Mouse (Mus musculus) forebrain, embryonic 10.5 days (tissue): ENCODE data around the gene Prpf18. TPM values are rescaled to one million over a fixed set of nuclear protein-coding genes. Genes with fewer than 3 reads are reported as not detected.
"Not testable (repeated sequence)": the region's sequence is repeated elsewhere in the genome, so short reads cannot be mapped to it uniquely, and the experiment has no call there.

Experiments
- DNase-seq: peaks from one replicate; pipeline ENCODE4 v3.0.0-alpha.2; 2017; ENCODE audit warnings: low spot score; ENCODE audit errors: extremely low spot score
- H3K27ac ChIP-seq: fragments of 300-500 bp; sonication (generic); 2 replicates; pipeline ENCODE4 v1.5.1; 2016; ENCODE audit warnings: mild to moderate bottlenecking
- H3K27me3 ChIP-seq: fragments of 300-500 bp; sonication (generic); 2 replicates; pipeline ENCODE4 v1.6.1; 2016; ENCODE audit warnings: mild to moderate bottlenecking; ENCODE audit not compliant: poor library complexity, severe bottlenecking
- H3K36me3 ChIP-seq: fragments of 300-500 bp; sonication (generic); replicated peaks from 2 replicates; pipeline ENCODE4 v1.6.1; 2016; ENCODE audit warnings: mild to moderate bottlenecking, moderate library complexity
- H3K4me1 ChIP-seq: fragments of 300-500 bp; sonication (generic); 2 replicates; pipeline ENCODE4 v1.6.1; 2016
- H3K4me3 ChIP-seq: fragments of 300-500 bp; sonication (generic); 2 replicates; pipeline ENCODE4 v1.5.1; 2016; ENCODE audit warnings: mild to moderate bottlenecking, moderate library complexity
- H3K9me3 ChIP-seq: fragments of 300-500 bp; sonication (generic); 2 replicates; pipeline ENCODE4 v1.6.1; 2016; ENCODE audit warnings: mild to moderate bottlenecking, moderate library complexity
- WGBS: fragments of 180-500 bp; shearing (Covaris S2); methylation state at CpG from one replicate; pipeline ENCODE4 v1.1.7; 2016; 5-methylcytosine and 5-hydroxymethylcytosine counted together
- polyA plus RNA-seq: library from polyadenylated mRNA; unstranded; fragments of >200 nt; fragmentation: Nextera tagmentation; extraction: Ambion mirVana; gene quantifications from 2 replicates; pipeline ENCODE4 v1.2.1, GENCODE M21; 2016

The Prpf18 gene
- polyA plus RNA-seq, 1 experiment from 2014 or later: 39.5 TPM

DNA sequence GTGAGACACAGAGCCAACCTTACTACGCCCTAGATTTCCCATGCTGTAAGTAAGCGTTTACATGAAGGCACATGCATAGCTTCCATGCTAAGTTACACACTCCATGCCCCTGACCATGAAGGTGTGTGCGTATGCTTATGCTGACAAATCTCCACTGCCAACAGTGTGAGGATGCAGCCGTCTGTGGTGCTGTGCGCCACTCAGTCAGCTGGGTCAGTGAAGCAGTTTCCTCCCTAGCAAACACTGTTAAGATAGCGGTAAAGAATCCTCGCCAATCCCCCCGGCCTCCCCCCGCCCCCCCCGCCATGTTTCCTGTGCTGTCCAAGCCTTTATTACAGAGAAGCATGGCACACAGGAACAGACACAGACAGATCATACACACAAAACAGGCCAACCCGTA, 22.4 kb downstream of the Prpf18 start:
- H3K9me3 ChIP-seq: no peaks in the 10 kb centered on the region
- H3K4me3 ChIP-seq: no peak overlapping the region
- H3K27ac ChIP-seq: no peak overlapping the region
- WGBS: 89% methylated on average over 11 of the region's 11 CpGs
- DNase-seq: no peak
- H3K36me3 ChIP-seq: peaks cover 77% of the 10 kb centered on the region
- no peaks in the 10 kb centered on the region for H3K4me1 ChIP-seq
- H3K27me3 ChIP-seq: no peaks in the 10 kb centered on the region

DNA sequence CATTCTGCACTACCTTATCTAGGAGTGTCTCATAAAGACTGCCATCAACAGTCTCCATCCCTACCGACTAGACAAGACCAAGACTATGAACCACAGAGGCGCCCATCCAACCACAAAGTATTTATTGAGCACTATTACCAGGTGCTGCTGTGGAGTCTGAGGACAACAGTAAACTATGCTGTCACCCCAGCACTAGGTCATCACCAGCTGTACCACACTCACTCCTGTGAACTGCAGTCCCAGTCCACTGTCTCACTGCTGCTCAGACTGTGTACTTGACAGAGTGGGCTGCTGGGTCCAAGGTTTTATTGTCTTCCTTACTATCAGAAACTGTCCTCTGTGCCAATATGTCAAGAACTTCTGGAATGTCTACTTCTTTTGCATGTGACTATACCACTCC, 23.0 kb downstream of the Prpf18 start:
- no peak overlapping the region for H3K27ac ChIP-seq
- H3K27me3 ChIP-seq: no peaks in the 10 kb centered on the region
- no peak overlapping the region for H3K4me3 ChIP-seq
- WGBS: 94% methylated on average over 2 of the region's 2 CpGs
- no peaks in the 10 kb centered on the region for H3K9me3 ChIP-seq
- DNase-seq: no peak
- peaks cover 77% of the 10 kb centered on the region for H3K36me3 ChIP-seq
- H3K4me1 ChIP-seq: no peaks in the 10 kb centered on the region

DNA sequence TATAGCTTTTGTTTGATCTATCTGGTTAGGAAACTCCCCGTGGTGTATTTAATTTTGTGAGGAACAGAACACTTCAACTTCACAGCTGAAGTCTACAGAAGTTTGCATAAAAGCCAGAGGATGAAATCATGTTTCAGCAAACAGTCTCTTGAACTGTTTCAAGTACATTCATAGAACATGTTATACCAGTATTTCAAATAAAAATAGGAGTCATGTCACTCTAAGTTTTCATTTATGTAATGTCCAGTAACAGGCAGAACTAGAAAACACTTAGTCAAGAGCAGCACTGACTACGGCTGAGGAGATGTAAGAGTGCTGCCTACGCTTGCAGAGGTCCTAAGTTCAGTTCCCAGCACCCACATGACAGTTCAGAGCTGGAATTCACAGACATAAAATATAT, 25.0 kb downstream of the Prpf18 start:
- WGBS: 91% methylated on average over 3 of the region's 3 CpGs
- Histone ChIP-seq H3K27ac (no peak overlapping the region), H3K36me3 (peaks cover 76% of the 10 kb centered on the region), H3K4me1 (no peaks in the 10 kb centered on the region), H3K27me3 (no peaks in the 10 kb centered on the region), H3K9me3 (no peaks in the 10 kb centered on the region), H3K4me3 (no peak overlapping the region)
- DNase-seq: no peak

DNA sequence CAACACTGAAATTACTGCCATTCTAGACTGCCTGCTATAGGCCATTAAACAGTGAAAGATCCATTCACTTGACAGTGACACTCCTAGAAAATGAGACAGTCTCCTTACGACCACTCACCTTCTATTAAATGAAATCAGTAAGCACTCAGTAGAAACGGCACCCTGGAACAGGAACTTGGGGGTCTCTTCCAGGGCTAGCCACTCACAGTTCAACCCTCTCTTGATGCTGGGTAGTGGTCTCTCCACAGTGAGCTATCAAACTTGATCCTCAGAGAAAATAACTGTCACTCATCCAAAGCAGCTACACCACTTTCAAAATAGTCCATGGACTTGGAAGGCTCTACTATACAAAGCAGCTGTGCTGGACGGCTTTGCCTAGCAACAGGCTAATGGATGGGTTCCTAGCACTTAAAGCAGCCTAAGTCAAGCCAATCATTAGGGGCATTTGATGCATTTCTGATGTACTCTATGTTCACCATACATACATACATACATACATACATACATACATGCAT, 30.4 kb downstream of the Prpf18 start:
- no peak for DNase-seq
- H3K27ac ChIP-seq: no peak overlapping the region
- H3K4me1 ChIP-seq: peaks cover 16% of the 10 kb centered on the region
- no peak overlapping the region for H3K4me3 ChIP-seq
- peaks cover 34% of the 10 kb centered on the region for H3K36me3 ChIP-seq
- H3K9me3 ChIP-seq: no peaks in the 10 kb centered on the region
- H3K27me3 ChIP-seq: no peaks in the 10 kb centered on the region
- WGBS: 87% methylated on average over 3 of the region's 3 CpGs

DNA sequence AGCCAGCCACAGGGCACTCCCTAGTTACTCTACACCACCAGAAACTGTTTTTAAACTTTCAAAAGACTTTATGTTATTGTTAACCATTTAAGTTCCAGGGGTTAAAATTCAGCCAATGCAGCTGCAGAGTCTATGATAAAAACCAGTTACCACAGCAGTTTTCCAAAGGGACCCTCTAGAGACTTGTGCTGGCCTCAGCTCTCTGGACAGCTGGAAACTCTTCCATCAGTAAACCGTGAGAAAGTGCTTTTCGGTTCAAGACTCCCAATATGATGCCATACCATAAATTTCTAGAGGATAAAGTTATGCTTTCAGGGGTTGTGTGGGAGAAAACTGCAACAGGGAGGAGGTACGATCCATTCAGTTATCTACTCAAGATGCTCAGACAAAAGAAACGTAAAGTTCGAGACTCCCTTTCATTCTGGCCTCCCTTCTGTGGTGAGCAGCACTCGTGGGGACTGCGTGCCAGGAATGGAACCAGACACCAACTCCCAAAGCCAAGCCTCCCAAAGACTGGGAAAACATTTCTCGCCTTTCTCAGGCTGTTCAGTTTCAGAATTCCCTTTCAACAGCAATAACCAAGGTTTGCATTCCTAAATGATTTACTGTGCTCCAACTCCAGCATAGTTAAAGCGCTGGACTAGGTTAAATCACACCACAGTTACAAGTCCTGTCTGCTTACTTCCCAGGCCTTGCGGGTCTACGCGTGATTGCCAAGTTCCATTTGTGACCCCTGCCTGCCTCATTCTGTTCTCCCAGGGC, 31.1 kb downstream of the Prpf18 start:
- H3K36me3 ChIP-seq: peaks cover 29% of the 10 kb centered on the region
- 90% methylated on average over 12 of the region's 12 CpGs for WGBS
- DNase-seq: no peak
- H3K4me3 ChIP-seq: no peak overlapping the region
- peaks cover 16% of the 10 kb centered on the region for H3K4me1 ChIP-seq
- H3K9me3 ChIP-seq: no peaks in the 10 kb centered on the region
- no peaks in the 10 kb centered on the region for H3K27me3 ChIP-seq
- no peak overlapping the region for H3K27ac ChIP-seq

DNA sequence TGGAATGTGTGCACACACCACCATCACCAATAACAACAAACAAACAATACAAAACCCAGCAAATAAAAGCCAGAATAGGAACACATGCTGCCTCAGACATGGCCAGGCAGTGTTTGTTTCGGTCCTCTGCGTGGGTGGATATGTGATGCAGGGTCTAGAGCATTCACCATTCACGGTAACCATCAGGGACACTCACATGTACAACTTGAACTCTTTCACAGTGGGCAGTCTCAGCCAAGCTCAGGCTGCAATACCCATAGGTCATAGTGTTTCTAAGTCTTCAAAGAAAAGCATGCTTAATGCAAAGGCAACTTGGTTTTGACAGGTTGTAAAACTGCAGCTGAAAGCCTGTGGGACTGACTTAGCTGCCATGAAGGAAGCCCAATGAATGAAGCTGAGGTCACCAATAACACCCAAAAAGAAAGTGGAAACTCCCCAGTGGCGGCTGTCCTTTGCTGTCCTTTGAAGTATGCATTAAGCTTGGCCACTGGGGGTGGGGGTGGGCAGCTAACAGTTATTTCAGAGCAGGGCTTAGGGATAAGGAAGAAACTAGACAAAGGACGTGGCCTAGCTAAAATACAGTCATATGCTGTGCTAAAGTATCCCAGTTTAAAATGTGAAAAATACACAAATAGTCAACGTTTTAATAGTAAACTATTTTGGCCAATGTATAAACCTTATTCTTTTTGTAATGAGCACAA, 31.9 kb downstream of the Prpf18 start:
- no peak for DNase-seq
- H3K4me3 ChIP-seq: no peak overlapping the region
- 64% methylated on average over 6 of the region's 6 CpGs for WGBS
- peaks cover 16% of the 10 kb centered on the region for H3K4me1 ChIP-seq
- no peaks in the 10 kb centered on the region for H3K9me3 ChIP-seq
- no peaks in the 10 kb centered on the region for H3K27me3 ChIP-seq
- H3K36me3 ChIP-seq: peaks cover 31% of the 10 kb centered on the region
- no peak overlapping the region for H3K27ac ChIP-seq

DNA sequence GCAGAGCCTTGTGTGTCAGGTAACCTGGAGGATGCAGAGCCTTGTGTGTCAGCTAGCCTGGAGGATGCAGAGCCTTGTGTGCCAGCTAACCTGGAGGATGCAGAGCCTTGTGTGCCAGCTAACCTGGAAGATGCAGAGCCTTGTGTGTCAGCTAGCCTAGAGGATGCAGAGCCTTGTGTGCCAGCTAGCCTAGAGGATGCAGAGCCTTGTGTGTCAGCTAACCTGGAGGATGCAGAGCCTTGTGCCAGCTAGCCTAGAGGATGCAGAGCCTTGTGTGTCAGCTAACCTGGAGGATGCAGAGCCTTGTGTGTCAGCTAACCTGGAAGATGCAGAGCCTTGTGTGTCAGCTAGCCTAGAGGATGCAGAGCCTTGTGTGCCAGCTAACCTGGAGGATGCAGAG, 32.8 kb downstream of the Prpf18 start:
- not testable (repeated sequence) for H3K9me3 ChIP-seq, H3K27ac ChIP-seq, DNase-seq, H3K27me3 ChIP-seq, H3K4me3 ChIP-seq
- peaks cover 28% of the 10 kb centered on the region for H3K36me3 ChIP-seq
- peaks cover 16% of the 10 kb centered on the region for H3K4me1 ChIP-seq

DNA sequence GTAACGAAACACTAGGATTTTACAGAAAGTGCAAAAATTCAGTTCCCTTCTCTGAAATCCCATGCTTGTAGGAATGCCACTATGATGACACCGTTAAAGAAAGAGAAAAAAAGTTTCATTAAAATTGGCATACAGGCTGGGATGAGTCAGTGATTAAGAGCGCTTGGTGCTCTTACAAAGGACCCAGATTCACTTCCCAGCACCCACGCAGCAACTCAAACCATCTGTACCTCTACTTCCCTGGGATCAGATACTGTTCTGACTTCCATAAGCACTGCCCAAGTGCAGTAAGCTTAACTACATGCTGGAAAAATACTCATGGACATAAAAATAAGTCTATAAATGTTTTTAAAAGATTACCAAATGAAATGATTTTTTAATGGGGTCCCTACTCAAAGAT, 34.9 kb downstream of the Prpf18 start:
- Histone ChIP-seq H3K4me3 (no peak overlapping the region), H3K9me3 (no peaks in the 10 kb centered on the region), H3K27me3 (no peaks in the 10 kb centered on the region), H3K4me1 (peaks cover 16% of the 10 kb centered on the region), H3K27ac (no peak overlapping the region), H3K36me3 (peaks cover 29% of the 10 kb centered on the region)
- DNase-seq: no peak
- WGBS: 92% methylated on average over 4 of the region's 4 CpGs

DNA sequence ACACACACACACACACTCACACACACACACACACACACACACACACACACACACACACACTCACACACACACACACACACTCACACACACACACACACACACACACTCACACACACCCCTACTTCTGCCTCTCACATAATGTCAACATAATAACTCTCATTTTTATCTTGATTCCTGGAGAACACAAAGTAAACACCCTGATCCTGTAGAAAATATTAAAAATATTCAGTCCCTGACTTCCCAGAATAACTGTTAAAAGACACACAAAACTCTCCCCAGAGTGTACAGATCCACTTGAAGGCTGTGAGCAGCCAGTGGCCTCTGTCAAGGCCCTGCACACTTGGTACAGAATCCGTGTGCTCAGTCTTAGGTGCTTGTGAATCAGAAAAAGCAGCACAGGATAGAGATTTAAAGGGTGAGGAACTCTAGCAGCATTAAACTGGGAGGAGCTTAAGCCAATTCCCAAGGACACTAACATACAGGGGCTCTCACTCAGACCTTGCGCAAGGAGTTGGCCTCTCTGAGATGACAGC, 36.8 kb downstream of the Prpf18 start:
- 91% methylated on average over 2 of the region's 2 CpGs for WGBS
- DNase-seq: no peak
- H3K36me3 ChIP-seq: peaks cover 48% of the 10 kb centered on the region
- H3K9me3 ChIP-seq: no peaks in the 10 kb centered on the region
- no peaks in the 10 kb centered on the region for H3K27me3 ChIP-seq
- no peak overlapping the region for H3K27ac ChIP-seq
- H3K4me3 ChIP-seq: no peak overlapping the region
- H3K4me1 ChIP-seq: peaks cover 4% of the 10 kb centered on the region

DNA sequence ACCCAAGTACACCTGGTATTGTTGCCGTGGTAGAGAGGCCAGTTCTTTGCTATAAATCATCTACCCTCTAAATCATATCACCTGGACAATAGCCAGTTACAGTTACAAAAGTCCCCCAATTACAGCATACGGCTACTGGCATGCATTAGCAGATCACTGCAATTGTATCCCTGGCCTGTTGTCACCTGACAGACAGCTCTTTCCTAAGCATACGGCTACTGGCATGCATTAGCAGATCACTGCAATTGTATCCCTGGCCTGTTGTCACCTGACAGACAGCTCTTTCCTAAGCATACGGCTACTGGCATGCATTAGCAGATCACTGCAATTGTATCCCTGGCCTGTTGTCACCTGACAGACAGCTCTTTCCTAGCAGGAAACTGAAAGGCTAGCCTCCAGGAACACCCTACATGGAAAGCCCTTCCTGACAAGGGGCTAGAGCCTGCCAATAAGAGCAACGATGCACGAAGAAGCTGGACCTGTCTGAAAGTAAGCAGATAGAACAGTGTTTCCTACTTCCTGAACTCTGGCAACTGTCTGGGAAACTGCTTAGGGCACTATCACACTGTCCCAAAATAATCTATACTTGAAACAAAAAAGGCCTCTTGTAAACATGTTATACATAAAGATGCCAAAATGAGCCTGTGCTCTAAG, 37.5 kb downstream of the Prpf18 start:
- H3K36me3 ChIP-seq: peaks cover 55% of the 10 kb centered on the region
- WGBS: 80% methylated on average over 6 of the region's 6 CpGs
- not testable (repeated sequence) for H3K27ac ChIP-seq, DNase-seq, H3K27me3 ChIP-seq, H3K4me1 ChIP-seq, H3K4me3 ChIP-seq, H3K9me3 ChIP-seq

DNA sequence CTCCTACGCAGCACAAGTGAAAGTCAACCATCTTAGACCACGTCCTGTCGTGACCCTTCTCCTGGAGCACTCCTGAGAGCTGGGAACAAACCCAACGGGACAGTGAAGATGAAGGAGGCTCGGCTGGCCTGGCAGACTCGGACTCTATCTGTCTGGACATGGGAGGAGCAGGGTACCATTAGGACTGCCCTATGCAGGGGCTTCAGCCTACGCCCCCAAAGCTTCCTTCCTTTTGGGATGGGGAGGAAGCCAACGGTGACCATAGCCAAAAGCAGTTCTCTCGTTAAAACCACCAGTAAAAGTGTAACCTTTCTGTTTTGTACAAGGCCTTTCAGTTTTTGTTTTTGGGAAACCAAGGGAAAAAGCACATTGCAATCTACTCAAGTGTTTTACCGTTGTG, 40.2 kb downstream of the Prpf18 start:
- no peak overlapping the region for H3K4me3 ChIP-seq
- H3K27ac ChIP-seq: no peak overlapping the region
- no peak for DNase-seq
- H3K4me1 ChIP-seq: no peaks in the 10 kb centered on the region
- WGBS: 93% methylated on average over 10 of the region's 10 CpGs
- no peaks in the 10 kb centered on the region for H3K9me3 ChIP-seq
- H3K36me3 ChIP-seq: peaks cover 82% of the 10 kb centered on the region
- H3K27me3 ChIP-seq: no peaks in the 10 kb centered on the region

DNA sequence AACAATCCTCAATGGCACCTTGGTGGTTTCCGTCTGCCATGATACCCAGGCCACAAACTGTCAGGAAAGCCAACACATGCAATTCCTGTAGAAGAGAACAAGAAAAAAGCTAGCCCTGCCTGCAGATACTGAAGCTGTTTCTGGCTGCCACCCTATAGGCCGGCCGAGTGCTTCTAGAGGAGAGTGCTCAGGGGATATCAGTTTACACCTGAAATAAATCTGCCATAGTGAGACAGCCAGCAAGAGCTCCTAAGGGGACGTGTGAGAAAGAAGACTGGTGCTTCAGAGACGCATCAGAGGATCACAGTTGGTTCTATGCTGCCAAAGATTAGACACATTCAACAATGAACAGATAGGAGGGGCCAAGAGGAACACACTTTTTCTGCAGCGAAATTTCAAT, 40.6 kb downstream of the Prpf18 start:
- Histone ChIP-seq H3K4me3 (no peak overlapping the region), H3K27ac (no peak overlapping the region), H3K9me3 (no peaks in the 10 kb centered on the region), H3K27me3 (no peaks in the 10 kb centered on the region), H3K4me1 (no peaks in the 10 kb centered on the region), H3K36me3 (peaks cover 86% of the 10 kb centered on the region)
- no peak for DNase-seq
- 94% methylated on average over 6 of the region's 6 CpGs for WGBS

DNA sequence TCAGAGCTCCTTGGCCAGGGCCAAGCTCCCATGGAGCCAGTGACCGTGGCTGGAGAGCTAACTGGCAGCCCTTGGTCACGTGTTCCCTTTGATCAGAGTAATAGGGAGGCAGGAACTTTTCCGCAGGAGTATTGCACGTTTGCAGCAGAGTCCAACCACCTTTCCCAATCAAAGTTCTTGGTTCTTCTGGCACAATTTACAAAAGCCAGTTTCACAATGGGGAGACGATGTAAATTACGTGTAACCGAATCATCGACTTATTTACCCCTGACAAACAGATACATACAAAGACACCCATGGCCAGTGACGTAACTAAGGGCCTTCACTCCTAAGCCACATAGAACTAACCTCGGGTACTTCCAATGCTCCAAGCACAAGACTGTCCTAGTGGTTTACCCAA, 42.5 kb downstream of the Prpf18 start:
- WGBS: 94% methylated on average over 10 of the region's 10 CpGs
- Histone ChIP-seq H3K9me3 (no peaks in the 10 kb centered on the region), H3K4me3 (no peak overlapping the region), H3K27me3 (no peaks in the 10 kb centered on the region), H3K27ac (no peak overlapping the region), H3K36me3 (peaks cover 98% of the 10 kb centered on the region), H3K4me1 (no peaks in the 10 kb centered on the region)
- DNase-seq: no peak
